Mouse (Mus musculus): ENCODE measurements around the gene Rtkn.
A peak's percentile ranks its signal among the peaks of the same experiment; 100 is the strongest.
"Not testable (repeated sequence)": the region's sequence is repeated elsewhere in the genome, so short reads cannot be mapped to it uniquely, and the experiment has no call there.

Gene Rtkn

DNA sequence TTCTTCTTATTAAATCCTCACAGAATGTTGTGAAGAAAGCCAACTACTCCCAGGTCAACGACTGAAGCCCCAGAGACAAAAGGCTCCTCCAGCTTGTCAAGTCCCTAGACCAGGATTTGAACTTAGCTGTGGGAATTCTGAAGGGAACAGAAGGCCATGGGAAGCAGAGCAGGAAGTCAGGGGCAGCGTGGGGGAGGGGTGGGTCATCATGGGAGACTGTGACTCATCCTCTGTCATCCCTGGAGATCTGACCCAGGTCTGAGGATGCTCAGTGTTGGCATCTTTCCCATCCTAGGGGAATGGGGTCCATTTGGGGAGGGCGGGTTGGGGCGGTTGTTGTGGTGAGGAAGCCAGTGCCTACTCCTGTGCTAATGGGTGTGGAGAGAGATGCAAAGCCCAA, 6.4 kb downstream of the Rtkn start:
- no peak for DNase-seq

DNA sequence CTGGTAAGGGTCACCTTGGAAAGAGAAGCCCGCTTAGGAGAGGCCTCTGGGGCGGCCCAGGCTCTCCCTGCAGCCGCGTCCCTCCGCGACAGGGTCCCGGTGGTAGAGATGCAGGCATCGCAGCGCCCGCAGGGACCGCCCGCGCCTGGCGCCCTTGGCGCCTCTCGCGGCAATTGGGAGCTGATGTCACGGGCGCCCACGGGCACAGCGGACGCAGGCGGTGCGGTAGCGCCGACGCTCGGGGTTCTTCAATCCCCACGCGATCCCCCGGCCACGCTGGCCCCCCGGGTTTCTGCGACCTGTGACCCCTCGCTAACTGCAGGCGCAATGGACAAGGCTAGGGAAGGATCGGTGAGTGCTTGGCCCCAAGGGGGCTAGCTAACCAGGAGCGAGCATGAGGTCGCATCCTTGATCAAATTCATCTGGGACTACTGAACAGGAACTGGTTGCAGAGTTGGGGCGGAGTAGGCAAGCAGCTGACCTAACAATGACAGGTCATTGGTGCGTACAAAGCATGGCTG, 7.0 kb downstream of the Rtkn start:
- DNase-seq: no peak

DNA sequence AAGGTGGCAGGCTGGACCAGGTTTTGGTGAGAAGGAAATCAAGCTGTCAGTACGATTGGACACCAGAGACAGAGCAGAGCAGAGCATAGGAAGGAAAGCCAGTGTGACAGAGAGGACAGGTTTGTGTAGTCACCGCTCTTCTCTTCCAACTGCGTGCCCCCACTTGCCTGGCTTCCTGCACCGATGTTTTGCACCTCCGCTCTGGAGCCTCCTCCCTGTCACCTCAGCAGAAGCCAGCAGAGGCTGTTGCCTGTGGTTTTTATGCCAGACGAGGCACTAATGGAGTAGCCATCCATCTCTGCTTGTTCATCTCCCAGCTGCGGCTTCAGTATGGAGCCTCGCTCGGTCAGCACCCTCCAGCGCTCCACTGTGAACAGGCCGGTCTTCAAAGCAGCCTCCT, 7.6 kb downstream of the Rtkn start:
- DNase-seq: no peak

DNA sequence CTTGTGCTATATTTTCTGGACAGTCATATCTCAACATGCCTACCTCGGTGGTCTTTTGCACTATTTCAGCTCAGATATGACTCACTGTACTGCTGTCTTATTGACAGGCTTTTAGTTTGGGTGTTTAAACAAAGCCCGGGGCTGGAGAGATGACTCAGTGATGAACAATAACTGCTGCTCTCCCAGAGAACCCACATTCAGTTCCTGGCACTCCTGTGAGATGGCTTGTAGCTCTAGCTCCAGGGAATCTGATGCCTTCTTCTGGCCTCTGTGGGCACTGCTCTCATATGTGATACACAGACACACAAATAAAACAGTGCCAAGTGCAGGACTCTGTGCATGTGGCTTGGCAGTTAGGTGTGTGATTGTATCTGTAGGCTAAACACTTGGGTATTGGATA, 9.9 kb downstream of the Rtkn start:
- no peak for DNase-seq

DNA sequence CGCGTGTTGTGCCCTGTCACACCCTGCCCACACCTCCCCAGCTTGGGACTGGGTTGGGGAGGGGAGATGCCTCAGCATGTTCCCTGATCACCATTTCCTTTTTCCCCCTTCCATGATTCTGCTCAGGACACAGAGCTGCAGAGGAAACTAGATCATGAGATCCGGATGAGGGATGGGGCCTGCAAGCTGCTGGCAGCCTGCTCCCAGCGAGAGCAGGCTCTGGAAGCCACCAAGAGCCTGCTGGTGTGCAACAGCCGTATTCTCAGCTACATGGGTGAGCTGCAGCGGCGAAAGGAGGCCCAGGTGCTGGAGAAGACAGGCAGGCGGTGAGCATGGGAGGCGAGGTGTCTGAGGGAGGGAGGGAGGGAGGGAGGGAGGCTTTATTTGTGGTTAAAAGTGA, 10.5 kb downstream of the Rtkn start:
- DNase-seq: no peak

DNA sequence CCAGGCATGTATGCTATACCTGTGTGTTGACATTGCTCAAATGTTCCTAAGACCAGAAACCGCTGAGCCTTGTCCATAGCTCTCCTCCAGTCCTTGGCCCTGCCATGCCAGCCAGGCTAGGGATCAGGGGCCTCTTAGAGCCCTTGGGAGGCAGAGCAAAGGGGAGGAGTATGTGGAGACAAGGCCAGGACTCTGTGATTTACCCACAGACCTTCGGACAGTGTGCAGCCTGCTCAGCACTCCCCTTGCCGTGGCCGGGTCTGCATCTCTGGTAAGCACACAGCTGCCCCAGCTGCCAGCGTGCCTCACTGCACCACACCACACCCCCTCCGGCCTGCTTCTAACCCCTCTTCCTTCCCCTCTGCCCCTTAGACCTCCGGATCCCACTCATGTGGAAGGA, 12.0 kb downstream of the Rtkn start:
- no peak for DNase-seq

DNA sequence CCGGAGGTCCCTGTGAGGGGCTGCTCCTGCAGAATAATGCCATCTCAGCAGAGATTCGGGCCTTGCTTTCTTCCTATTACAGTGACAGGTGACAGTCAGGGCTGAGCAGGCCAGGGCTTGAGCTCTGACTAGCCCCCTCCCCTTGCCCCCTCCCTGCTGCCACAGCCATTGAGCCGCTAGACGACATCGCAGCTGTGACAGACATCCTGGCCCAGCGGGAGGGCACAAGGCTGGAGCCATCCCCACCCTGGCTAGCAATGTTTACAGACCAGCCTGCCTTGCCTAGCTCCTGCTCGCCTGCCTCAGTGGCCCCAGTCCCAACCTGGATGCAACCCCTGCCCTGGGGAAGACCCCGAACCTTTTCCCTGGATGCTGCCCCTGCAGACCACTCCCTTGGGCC, 16.5 kb downstream of the Rtkn start:
- DNase-seq: no peak

DNA sequence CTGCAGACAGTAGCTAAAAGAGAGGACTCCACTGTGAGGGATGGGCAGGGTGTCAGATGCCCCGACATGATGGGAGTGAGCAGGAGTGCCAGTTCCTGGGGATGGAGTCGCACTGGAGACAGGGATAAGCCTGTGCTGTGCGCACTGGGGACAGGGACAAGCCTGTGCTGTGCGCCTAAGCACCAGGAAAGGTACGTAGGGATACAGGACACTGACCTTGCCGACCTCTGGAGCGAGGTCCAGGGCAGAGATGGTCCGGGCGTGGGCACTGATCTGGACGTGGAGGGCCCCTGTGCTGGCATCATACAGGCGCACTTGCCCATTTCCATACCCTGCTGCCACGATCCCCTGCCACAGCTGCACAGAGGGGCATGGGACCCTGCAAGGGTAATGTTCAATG, 17.8 kb downstream of the Rtkn start:
- no peak for DNase-seq

DNA sequence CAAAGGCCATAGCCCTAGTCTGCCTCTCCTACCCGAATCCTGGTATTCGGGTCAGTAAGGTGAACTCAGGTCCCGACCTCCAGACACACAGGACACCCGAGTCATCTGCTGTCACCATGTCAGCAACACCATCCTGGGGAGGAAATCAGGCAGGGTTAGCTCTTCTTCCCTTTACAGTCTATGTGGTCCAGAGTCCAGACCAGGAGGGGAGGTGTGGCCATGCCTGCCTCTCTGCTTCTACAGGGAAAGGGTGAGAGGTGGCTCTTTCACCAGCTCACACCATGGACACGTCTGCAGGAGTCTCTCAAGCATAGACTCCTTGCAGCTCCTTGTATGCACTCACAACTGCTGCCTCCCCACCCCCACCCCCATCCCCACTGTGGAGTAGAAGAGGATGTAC, 18.2 kb downstream of the Rtkn start:
- DNase-seq: no peak

DNA sequence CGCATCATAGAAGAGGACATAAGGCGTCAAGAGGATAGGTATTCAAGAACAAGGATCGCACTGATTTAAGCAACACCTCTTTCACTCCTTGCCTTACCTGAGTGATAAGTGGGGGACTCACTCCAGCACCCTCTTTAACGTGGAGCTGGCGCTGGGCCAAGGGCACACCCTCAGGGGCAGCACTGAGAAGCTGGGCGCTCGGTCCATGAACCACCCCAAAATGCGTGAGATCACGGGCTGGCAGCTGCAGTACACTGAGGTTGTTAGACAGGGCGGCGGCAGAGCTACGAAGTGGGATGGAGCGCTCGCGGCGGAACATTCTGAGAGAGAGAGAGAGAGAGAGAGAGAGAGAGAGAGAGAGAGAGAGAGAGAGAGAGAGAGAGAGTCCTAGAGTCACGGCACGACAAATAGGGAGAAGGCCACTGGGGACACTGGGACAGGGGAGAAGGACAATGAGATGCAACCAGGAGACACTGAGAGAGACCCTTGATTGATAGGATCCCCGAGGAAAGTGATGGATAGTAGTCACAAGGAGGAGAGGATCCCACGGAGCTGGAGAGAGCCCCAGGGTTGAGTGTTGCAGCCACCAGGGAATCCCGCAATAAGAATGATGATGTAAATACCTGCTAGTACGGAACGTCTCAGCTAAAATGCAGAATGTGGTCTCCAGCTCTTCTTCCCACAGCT, 20.4 kb downstream of the Rtkn start:
- no peak for DNase-seq

DNA sequence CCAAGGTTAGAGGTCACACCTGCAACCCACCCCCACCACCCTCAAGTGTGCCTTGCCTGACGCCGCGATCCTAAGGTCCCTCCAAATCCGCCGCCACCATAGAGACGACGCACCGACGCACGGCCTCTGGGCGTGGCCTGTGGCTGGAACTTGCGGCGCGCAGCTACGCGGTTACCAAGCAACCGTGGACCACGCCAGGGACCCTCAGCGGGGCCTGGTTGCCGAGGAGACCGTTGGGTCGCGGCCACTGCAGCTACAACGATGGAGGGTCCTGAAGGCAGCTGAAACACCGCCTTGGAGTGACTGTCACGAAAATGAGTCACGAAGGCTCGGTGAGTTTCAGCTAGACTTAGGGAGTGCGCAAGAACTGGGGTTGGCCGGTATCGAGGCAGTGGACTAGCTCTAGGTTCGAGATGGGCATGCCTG, 21.0 kb downstream of the Rtkn start, which contains the start of the genes Wdr54 and 1700003E16Rik:
TSS of gene Wdr54 (minus strand) at position 139 of the 426 bp plus-strand sequence.
TSS of gene 1700003E16Rik (plus strand) at position 146 of the 426 bp plus-strand sequence.
- peak; percentile 78 for DNase-seq

DNA sequence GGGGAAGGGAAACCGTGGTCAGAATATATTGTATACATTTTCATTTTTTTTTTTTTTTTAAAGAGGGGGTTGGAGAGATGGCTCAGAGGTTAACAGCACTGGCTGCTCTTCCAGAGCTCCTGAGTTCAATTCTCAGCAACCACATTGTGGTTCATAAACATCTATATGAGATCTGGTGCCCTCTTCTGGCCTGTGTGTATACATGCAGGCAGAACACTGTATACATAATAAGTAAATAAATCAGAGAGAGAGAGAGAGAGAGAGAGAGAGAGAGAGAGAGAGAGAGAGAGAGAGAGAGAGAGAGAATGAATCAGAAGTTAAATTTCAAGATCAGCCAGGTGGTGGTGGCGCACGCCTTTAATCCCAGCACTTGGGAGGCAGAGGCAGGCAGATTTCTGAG, 24.2 kb downstream of the Rtkn start:
- DNase-seq: not testable (repeated sequence)

DNA sequence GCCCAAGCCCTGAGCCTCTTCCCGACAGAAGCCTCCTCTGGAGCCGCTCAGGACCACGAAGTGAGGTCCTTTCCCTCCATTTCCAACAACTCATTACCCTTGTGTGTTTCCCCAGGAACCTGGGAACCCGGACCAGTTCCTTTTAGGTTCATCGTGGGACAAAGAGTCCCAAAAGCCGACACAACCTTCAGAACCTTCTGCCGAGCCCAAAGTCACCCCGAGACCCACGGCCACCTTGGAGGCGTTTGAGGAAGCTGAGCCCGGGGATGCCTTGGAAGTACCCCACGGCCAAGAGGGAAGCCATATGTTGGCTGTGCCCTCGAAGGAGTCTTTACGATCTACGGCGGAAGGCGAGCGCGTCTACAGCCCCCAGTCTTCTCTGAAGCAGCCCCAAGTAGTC, 26.2 kb downstream of the Rtkn start:
- no peak for DNase-seq

DNA sequence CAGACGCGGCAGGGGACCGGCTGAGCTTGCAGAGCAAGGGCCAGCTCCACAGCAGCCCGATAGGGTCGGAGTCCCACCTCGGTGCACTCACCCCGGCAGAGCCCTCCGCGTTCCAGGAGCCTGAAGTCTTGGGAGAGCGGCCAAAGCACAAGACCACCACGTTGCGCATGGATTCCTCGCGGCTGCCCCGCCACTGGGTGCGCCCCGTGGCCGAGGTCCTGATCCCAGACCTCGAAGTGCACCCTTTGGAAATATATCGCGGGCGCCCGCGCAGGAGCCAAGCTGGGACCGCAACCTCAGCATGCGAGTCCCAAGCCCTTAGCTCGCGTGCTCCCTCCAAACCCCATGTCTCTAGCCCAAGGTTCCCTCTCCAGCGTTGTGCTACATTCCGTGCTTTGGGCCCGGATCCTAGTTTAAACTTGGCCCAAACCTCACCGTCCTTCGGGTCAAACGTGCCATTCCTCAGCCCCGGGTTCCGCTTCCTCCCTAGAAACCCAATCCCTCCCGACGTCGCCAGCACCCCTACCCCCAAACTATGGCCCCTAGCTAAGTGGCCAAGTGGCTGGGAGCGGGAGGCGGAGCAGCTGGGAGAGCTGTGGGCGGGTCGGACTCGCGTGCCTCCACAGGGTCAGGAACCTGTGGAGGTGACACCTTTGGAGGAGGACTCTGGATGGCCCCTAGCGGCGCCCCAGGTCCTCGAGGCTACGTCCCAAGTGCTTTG, 26.8 kb downstream of the Rtkn start:
- peak; percentile 74 for DNase-seq

DNA sequence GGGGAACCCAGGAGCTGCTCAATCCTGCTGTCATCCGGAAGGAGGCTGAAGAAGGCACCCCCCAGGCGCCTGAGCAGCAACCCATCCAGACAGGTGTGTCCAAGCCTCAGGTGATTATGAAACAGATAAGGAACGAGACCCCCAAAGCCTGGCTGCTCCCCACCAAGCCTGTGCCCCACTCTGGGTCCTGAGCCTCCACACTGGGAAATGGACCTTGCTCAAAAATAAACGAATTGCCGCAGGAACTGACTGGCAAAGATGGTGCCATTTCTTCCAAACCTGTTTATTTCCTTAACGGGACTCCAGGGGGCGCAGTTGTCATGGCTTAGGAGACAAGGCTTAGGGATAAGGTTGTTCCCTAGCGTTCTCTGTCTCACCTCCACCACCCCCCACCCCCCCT, 27.4 kb downstream of the Rtkn start:
- DNase-seq: peak; percentile 84

DNA sequence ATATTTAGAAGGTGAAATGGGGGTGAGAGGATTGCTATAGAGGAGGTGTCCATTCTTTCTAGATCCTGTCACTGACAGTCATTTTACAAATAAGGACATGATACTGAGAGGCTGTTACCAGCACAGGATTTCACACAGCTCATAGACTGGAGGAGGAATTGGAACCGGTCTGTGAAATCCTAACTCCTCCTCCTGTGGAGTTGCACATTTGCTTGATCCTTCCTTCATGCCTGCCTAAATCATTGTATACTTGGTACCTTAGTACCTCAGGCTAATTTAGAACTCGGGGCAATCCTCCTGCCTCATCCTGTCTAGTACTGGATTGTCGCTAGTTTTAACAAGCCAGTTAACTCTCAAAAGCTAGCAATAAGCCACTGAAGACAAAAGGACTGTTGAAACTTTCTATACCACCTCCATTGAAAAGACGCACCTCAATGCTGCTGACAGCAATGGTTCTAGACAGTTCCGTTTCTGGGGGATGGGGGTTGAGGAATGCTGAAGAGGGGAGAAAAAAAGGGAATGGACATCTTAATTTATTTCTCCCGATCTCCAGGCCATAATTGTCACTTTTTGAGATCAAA, 29.9 kb downstream of the Rtkn start:
- DNase-seq: no peak

DNA sequence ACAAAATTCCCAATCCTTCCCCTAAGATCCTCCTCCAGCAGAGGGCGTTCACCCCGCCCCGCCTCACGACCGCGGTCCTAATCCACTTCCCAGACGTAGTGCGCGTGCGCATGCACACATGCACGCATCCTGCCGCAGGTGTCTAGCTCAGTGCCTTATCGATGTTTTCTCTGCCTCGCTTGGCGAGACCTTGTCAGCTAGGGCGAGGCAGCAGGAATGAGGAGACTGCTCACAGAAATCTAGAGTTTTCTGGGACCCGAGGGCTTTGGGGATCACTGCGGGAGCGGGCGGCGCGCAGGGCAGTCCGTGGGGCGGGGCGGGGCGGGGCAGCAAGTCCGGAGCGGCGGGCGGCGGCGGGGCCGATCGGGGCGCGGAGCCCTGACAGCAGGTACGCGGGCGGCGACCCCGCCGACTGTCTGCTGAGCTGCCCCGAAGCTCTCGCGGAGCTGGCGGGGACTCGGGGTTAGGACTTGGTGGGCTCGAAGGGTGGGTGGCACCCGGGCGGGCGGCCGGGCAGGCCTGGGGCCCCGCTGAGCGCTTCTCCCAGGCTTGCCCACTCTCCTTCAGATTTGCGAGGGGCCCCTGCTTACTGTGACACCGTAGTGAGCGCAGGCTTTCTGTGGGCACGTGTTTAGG, 30.5 kb downstream of the Rtkn start, which contains the start of gene Dctn1:
TSS of gene Dctn1 (plus strand) at position 314 of the 636 bp plus-strand sequence.
- peak; percentile 95 for DNase-seq

DNA sequence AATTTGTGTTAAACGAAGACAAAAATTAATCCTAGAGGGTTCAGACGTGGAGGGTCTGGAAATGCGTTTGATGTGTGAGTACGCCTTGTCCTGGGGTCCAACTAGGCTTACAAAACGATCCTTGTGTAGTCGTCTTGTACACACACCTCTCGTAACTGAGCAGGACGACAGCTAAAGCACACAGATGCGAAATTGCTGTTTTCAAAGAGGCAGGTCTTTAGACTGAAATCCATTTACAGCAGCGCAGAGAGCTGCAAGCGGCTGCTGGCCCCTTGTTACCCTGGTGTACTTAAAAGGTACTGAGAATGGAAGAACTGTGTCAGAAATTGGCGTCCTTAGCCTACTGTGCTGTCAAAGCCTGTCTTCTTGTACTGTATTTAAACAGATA, 31.0 kb downstream of the Rtkn start:
- DNase-seq: no peak

DNA sequence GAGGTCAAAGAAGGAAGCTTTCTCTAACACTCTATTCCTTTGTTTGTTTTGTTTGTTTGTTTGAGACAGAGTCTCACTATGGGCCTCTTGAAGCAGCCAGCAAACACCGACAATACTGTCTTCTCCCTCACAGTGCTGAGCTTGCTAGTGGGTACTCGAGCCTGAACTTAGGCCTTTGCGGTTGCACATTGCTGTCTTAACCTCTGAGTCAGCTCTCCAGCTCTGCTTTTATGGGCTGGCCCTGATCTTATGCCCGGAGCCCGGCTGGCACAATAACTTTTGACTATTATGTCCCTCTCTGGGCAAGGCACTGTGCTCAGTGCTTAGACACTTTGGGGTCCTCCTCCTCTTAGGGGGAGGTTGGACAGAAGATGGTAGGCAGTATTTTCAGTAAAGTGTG, 34.6 kb downstream of the Rtkn start:
- DNase-seq: no peak

DNA sequence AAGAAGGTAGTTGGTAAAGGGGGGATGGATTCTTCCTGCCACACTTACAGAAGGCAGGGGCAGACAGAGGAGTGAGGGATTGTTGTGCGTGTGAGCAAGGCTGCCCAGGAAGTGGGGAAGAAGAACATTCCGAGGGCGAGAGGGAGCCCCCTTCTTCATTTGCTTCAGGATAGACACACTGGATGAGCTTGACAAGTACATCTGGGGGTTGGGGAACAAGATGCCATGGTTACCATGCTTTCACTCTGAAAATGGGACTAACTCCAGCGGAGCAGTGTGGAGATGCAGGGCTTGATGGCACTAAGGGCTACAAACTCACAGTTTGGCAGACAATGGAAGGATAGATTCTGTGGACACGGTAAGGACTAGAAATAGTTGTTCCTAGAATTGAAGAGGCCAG, 35.8 kb downstream of the Rtkn start:
- no peak for DNase-seq

DNA sequence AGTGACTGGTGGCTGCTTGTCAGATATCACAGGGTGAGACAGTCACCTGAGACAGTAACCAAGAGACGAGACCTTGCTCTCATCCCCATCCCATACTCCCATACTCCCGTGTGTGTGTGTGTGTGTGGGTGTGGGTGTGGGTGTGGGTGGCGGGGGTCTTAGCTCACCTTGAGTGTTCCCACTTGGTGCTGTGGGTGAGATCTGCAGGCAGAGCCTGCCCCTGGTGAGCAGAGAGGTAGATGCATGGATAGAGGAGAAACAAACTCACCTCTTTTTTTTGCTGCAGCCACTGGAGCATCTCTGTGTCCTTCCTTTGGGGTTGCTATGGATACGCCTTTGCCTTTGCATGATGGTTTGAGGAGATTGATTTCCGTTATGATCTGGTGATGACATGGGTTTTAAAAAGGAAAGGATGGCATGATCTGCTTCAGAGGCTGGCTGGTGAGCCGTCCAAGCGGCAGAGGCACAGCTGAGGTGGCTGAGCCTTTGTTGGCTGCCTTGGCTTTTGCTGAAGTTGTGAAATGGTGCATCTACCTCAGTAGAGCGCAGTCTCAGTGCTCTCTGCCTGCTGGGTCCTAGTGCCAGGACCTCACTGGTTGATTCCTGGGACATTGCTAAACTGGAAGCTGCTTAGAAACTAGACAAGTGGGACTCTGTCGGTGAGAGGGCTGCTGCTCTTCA, 37.1 kb downstream of the Rtkn start:
- DNase-seq: peak; percentile 73

DNA sequence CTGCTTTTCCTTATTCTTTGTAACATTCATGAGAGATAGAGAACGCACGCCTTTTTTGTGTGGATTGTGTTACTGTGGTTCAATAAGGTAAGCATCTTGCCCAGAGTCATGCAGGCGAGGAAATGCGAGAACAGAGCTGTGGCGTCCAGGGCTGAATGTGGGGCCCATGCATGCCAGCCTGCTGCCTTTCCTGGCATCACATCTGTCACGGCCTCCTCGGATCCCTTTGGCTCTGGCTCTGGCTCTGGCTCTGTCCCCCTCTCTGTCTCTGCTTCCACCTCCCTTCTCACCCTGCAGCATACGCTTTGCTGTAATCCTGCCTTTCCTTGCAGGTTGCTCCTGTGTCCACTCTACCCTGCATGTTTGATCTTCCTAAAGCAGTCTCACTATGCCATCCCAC, 40.7 kb downstream of the Rtkn start:
- DNase-seq: no peak

Measured in cerebellum, adult 9-11 months (tissue).